Mouse (Mus musculus): Measurements from ENCODE around the gene Mettl2. TPM values are rescaled to one million over a fixed set of nuclear protein-coding genes. Genes with fewer than 3 reads are reported as not detected.
"Not testable (repeated sequence)": the region's sequence is repeated elsewhere in the genome, so short reads cannot be mapped to it uniquely, and the experiment has no call there.

The Mettl2 gene
- polyA plus RNA-seq, 1 experiment from 2014 or later: 41.4 TPM

DNA sequence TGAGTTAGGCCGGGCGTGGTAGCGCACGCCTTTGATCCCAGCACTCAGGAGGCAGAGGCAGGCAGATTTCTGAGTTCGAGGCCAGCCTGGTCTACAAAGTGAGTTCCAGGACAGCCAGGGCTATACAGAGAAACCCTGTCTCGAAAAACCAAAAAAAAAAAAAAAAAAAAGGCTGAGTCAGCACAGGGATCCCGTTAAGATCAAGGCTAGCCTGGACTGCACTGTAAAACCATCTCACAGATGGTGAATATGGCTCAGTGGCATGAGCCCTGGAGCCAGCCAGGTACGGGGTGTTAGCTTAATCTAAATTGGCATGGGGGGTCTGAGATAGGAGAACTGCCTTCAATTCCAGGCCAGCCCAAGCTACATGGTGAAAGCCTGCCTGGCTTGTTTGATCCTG lies 14.3 kb downstream of the Mettl2 start:
- not testable (repeated sequence) for H3K4me2 ChIP-seq; H3K36me3 ChIP-seq (ENCODE audit: control insufficient read depth, insufficient read depth, low read length); H3K27me3 ChIP-seq (ENCODE audit: control insufficient read depth, insufficient read depth, low read length); DNase-seq (ENCODE audit: low spot score, missing footprints); H3K27ac ChIP-seq (ENCODE audit: low read depth, low read length); H3K9me3 ChIP-seq (ENCODE audit: control insufficient read depth, low read length); H3K9ac ChIP-seq (ENCODE audit: low read length); H3K4me1 ChIP-seq (ENCODE audit: control insufficient read depth, insufficient read depth, low read length); H3K4me3 ChIP-seq (ENCODE audit: low read depth, low read length); ATAC-seq (ENCODE audit: low FRiP score)
- 97% methylated on average over 7 of the region's 8 CpGs for WGBS

GRCm38 (mm10) chr11:105141115-105141514 lies 14.9 kb downstream of the Mettl2 start:
- Histone ChIP-seq H3K27me3 (ENCODE audit: control insufficient read depth, insufficient read depth, low read length) (no peaks in the 10 kb centered on the region), H3K36me3 (ENCODE audit: control insufficient read depth, insufficient read depth, low read length) (peaks cover 6% of the 10 kb centered on the region; the same call in 1 of the 2 replicates), H3K4me2 (no peak overlapping the region), H3K4me1 (ENCODE audit: control insufficient read depth, insufficient read depth, low read length) (no peaks in the 10 kb centered on the region), H3K9ac (ENCODE audit: low read length) (no peak overlapping the region), H3K4me3 (ENCODE audit: low read depth, low read length) (no peak overlapping the region), H3K27ac (ENCODE audit: low read depth, low read length) (no peak overlapping the region), H3K9me3 (ENCODE audit: control insufficient read depth, low read length) (no peaks in the 10 kb centered on the region)
- ATAC-seq (ENCODE audit: low FRiP score): no peak
- WGBS: 95% methylated on average over 5 of the region's 5 CpGs
- no peak for DNase-seq (ENCODE audit: low spot score, missing footprints)

DNA sequence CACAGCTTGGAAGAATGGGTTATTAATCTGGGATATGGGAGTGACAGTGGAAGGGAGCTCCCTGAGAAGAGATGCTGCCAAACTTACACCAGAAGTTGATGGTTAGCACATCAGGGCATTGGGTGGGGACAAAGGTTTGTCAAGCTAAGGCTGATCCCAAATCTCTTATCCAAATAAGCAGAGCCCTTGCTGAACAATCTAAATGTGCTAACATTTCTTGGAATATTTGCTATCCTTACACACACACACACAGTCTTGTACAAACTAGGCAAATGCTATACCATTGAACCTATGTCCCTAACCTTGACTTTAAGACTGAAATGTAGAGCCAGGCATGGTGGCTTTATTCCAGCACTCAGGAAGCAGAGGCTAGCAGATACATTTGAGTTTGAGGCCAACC lies 17.3 kb downstream of the Mettl2 start:
- no peak for ATAC-seq (ENCODE audit: low FRiP score)
- no peaks in the 10 kb centered on the region for H3K9me3 ChIP-seq (ENCODE audit: control insufficient read depth, low read length)
- DNase-seq (ENCODE audit: low spot score, missing footprints): no peak
- no peak overlapping the region for H3K27ac ChIP-seq (ENCODE audit: low read depth, low read length)
- no peak overlapping the region for H3K4me2 ChIP-seq
- H3K9ac ChIP-seq (ENCODE audit: low read length): no peak overlapping the region
- H3K4me3 ChIP-seq (ENCODE audit: low read depth, low read length): no peak overlapping the region
- H3K4me1 ChIP-seq (ENCODE audit: control insufficient read depth, insufficient read depth, low read length): no peaks in the 10 kb centered on the region
- peaks cover 2% of the 10 kb centered on the region; the same call in 1 of the 2 replicates for H3K36me3 ChIP-seq (ENCODE audit: control insufficient read depth, insufficient read depth, low read length)
- H3K27me3 ChIP-seq (ENCODE audit: control insufficient read depth, insufficient read depth, low read length): no peaks in the 10 kb centered on the region

GRCm38 (mm10) chr11:105144084-105144483 lies 17.9 kb downstream of the Mettl2 start:
- Histone ChIP-seq H3K27ac (ENCODE audit: low read depth, low read length) (no peak overlapping the region), H3K9ac (ENCODE audit: low read length) (no peak overlapping the region), H3K36me3 (ENCODE audit: control insufficient read depth, insufficient read depth, low read length) (peaks cover 2% of the 10 kb centered on the region; the same call in 1 of the 2 replicates), H3K27me3 (ENCODE audit: control insufficient read depth, insufficient read depth, low read length) (no peaks in the 10 kb centered on the region), H3K4me3 (ENCODE audit: low read depth, low read length) (no peak overlapping the region), H3K4me2 (no peak overlapping the region), H3K4me1 (ENCODE audit: control insufficient read depth, insufficient read depth, low read length) (no peaks in the 10 kb centered on the region), H3K9me3 (ENCODE audit: control insufficient read depth, low read length) (no peaks in the 10 kb centered on the region)
- 88% methylated on average over 3 of the region's 3 CpGs for WGBS
- ATAC-seq (ENCODE audit: low FRiP score): no peak
- DNase-seq (ENCODE audit: low spot score, missing footprints): no peak

GRCm38 (mm10) chr11:105144508-105145210 lies 18.4 kb downstream of the Mettl2 start:
- ATAC-seq (ENCODE audit: low FRiP score) (no peak), DNase-seq (ENCODE audit: low spot score, missing footprints) (no peak)
- Histone ChIP-seq H3K27ac (ENCODE audit: low read depth, low read length) (no peak overlapping the region), H3K9me3 (ENCODE audit: control insufficient read depth, low read length) (no peaks in the 10 kb centered on the region), H3K4me2 (no peak overlapping the region), H3K27me3 (ENCODE audit: control insufficient read depth, insufficient read depth, low read length) (no peaks in the 10 kb centered on the region), H3K36me3 (ENCODE audit: control insufficient read depth, insufficient read depth, low read length) (peaks cover 2% of the 10 kb centered on the region; the same call in 1 of the 2 replicates), H3K4me3 (ENCODE audit: low read depth, low read length) (no peak overlapping the region), H3K4me1 (ENCODE audit: control insufficient read depth, insufficient read depth, low read length) (no peaks in the 10 kb centered on the region), H3K9ac (ENCODE audit: low read length) (no peak overlapping the region)
- 82% methylated on average over 11 of the region's 11 CpGs for WGBS

DNA sequence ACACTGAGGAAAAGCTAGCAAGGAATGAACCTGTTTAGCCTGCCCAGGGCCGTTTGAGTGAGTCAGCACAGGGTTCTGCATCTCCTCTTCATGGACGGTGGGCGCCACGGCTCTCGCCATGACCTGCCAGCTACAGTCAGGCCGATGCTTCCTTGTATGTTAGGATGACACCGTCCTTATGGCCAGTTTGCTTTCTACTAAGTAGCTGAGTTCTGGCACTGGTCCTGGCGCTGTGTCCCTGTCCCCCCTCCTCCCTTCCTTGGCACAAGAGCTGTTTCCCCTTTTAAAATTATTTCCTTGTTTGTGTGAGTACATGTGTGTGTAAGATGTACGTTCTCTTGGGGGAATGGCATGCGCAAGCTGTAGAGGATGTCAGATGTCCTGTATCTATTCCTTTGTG lies 19.0 kb downstream of the Mettl2 start:
- Histone ChIP-seq H3K4me1 (ENCODE audit: control insufficient read depth, insufficient read depth, low read length) (no peaks in the 10 kb centered on the region), H3K27me3 (ENCODE audit: control insufficient read depth, insufficient read depth, low read length) (no peaks in the 10 kb centered on the region), H3K36me3 (ENCODE audit: control insufficient read depth, insufficient read depth, low read length) (peaks cover 2% of the 10 kb centered on the region; the same call in 1 of the 2 replicates), H3K4me3 (ENCODE audit: low read depth, low read length) (no peak overlapping the region), H3K9me3 (ENCODE audit: control insufficient read depth, low read length) (no peaks in the 10 kb centered on the region), H3K4me2 (no peak overlapping the region), H3K9ac (ENCODE audit: low read length) (no peak overlapping the region), H3K27ac (ENCODE audit: low read depth, low read length) (no peak overlapping the region)
- ATAC-seq (ENCODE audit: low FRiP score) (no peak), DNase-seq (ENCODE audit: low spot score, missing footprints) (no peak)
- 90% methylated on average over 10 of the region's 10 CpGs for WGBS

DNA sequence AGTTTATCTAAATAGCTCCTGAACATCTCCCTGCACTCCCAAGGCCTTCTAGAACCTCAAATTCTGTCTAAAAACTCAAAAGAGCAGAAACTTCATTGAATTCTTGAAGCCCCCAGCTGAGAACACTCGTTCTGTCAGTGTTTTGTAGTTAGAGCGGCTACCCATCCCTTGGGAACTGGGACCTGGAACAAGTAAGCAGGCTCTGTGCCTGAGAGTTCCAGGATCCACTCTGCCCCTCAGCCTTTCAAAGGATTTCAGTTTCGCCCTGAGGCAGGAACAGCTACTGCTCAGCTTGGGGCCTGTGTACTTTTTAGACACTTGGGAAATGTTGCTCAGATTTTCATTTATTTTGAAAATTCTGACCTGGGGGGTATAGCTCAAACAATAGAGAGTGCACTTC lies 20.4 kb downstream of the Mettl2 start, which contains the start of gene Gm10842:
Gm10842 (plus strand) TSS at position 301 of the 400 bp plus-strand sequence.
- H3K27ac ChIP-seq (ENCODE audit: low read depth, low read length): no peak within 1 kb of the TSS
- H3K4me2 ChIP-seq: no peak within 1 kb of the TSS
- H3K36me3 ChIP-seq (ENCODE audit: control insufficient read depth, insufficient read depth, low read length): no peaks in the 10 kb centered on the region
- H3K27me3 ChIP-seq (ENCODE audit: control insufficient read depth, insufficient read depth, low read length): no peaks in the 10 kb centered on the region
- H3K9me3 ChIP-seq (ENCODE audit: control insufficient read depth, low read length): no peaks in the 10 kb centered on the region
- no peak within 1 kb of the TSS for H3K9ac ChIP-seq (ENCODE audit: low read length)
- WGBS: 79% methylated on average over 3 of the region's 3 CpGs
- ATAC-seq (ENCODE audit: low FRiP score): no peak
- no peak for DNase-seq (ENCODE audit: low spot score, missing footprints)
- H3K4me1 ChIP-seq (ENCODE audit: control insufficient read depth, insufficient read depth, low read length): no peaks in the 10 kb centered on the region
- H3K4me3 ChIP-seq (ENCODE audit: low read depth, low read length): no peak within 1 kb of the TSS

- Histone ChIP-seq H3K4me2 (no peak overlapping the region), H3K27me3 (ENCODE audit: control insufficient read depth, insufficient read depth, low read length) (no peaks in the 10 kb centered on the region), H3K27ac (ENCODE audit: low read depth, low read length) (no peak overlapping the region), H3K4me1 (ENCODE audit: control insufficient read depth, insufficient read depth, low read length) (no peaks in the 10 kb centered on the region; the same call in 1 of the 2 replicates), H3K9me3 (ENCODE audit: control insufficient read depth, low read length) (no peaks in the 10 kb centered on the region), H3K4me3 (ENCODE audit: low read depth, low read length) (no peak overlapping the region), H3K36me3 (ENCODE audit: control insufficient read depth, insufficient read depth, low read length) (no peaks in the 10 kb centered on the region), H3K9ac (ENCODE audit: low read length) (no peak overlapping the region)
- no peak for ATAC-seq (ENCODE audit: low FRiP score)
- 74% methylated on average over 3 of the region's 3 CpGs for WGBS
- no peak for DNase-seq (ENCODE audit: low spot score, missing footprints)
Observed at GRCm38 (mm10) chr11:105149353-105149752, 23.1 kb downstream of the Mettl2 start.

GRCm38 (mm10) chr11:105149766-105150165 lies 23.5 kb downstream of the Mettl2 start:
- WGBS: 100% methylated on average over 1 of the region's 1 CpGs
- no peak overlapping the region for H3K4me2 ChIP-seq
- ATAC-seq (ENCODE audit: low FRiP score): no peak

More at GRCm38 (mm10) chr11:105149766-105150165, 23.5 kb downstream of the Mettl2 start:
- H3K4me3 ChIP-seq (ENCODE audit: low read depth, low read length): no peak overlapping the region
- H3K4me1 ChIP-seq (ENCODE audit: control insufficient read depth, insufficient read depth, low read length): no peaks in the 10 kb centered on the region; the same call in 1 of the 2 replicates
- DNase-seq (ENCODE audit: low spot score, missing footprints): no peak
- no peaks in the 10 kb centered on the region for H3K9me3 ChIP-seq (ENCODE audit: control insufficient read depth, low read length)
- H3K36me3 ChIP-seq (ENCODE audit: control insufficient read depth, insufficient read depth, low read length): no peaks in the 10 kb centered on the region
- no peak overlapping the region for H3K9ac ChIP-seq (ENCODE audit: low read length)
- H3K27me3 ChIP-seq (ENCODE audit: control insufficient read depth, insufficient read depth, low read length): no peaks in the 10 kb centered on the region
- H3K27ac ChIP-seq (ENCODE audit: low read depth, low read length): no peak overlapping the region
